Mouse (Mus musculus) forebrain, embryonic 10.5 days (tissue): ENCODE data around the gene Lztfl1. TPM values are rescaled to one million over a fixed set of nuclear protein-coding genes. Genes with fewer than 3 reads are reported as not detected.
"Not testable (repeated sequence)": the region's sequence is repeated elsewhere in the genome, so short reads cannot be mapped to it uniquely, and the experiment has no call there.

ENCODE experiments used
- DNase-seq: peaks from one replicate; pipeline ENCODE4 v3.0.0-alpha.2; 2017; ENCODE audit warnings: low spot score; ENCODE audit errors: extremely low spot score
- H3K27ac ChIP-seq: fragments of 300-500 bp; sonication (generic); 2 replicates; pipeline ENCODE4 v1.5.1; 2016; ENCODE audit warnings: mild to moderate bottlenecking
- H3K27me3 ChIP-seq: fragments of 300-500 bp; sonication (generic); 2 replicates; pipeline ENCODE4 v1.6.1; 2016; ENCODE audit warnings: mild to moderate bottlenecking; ENCODE audit not compliant: poor library complexity, severe bottlenecking
- H3K36me3 ChIP-seq: fragments of 300-500 bp; sonication (generic); replicated peaks from 2 replicates; pipeline ENCODE4 v1.6.1; 2016; ENCODE audit warnings: mild to moderate bottlenecking, moderate library complexity
- H3K4me1 ChIP-seq: fragments of 300-500 bp; sonication (generic); 2 replicates; pipeline ENCODE4 v1.6.1; 2016
- H3K4me3 ChIP-seq: fragments of 300-500 bp; sonication (generic); 2 replicates; pipeline ENCODE4 v1.5.1; 2016; ENCODE audit warnings: mild to moderate bottlenecking, moderate library complexity
- H3K9me3 ChIP-seq: fragments of 300-500 bp; sonication (generic); 2 replicates; pipeline ENCODE4 v1.6.1; 2016; ENCODE audit warnings: mild to moderate bottlenecking, moderate library complexity
- WGBS: fragments of 180-500 bp; shearing (Covaris S2); methylation state at CpG from one replicate; pipeline ENCODE4 v1.1.7; 2016; 5-methylcytosine and 5-hydroxymethylcytosine counted together
- polyA plus RNA-seq: library from polyadenylated mRNA; unstranded; fragments of >200 nt; fragmentation: Nextera tagmentation; extraction: Ambion mirVana; gene quantifications from 2 replicates; pipeline ENCODE4 v1.2.1, GENCODE M21; 2016

The Lztfl1 gene
- polyA plus RNA-seq: 41.3 and 42.1 TPM in 2 replicates

DNA sequence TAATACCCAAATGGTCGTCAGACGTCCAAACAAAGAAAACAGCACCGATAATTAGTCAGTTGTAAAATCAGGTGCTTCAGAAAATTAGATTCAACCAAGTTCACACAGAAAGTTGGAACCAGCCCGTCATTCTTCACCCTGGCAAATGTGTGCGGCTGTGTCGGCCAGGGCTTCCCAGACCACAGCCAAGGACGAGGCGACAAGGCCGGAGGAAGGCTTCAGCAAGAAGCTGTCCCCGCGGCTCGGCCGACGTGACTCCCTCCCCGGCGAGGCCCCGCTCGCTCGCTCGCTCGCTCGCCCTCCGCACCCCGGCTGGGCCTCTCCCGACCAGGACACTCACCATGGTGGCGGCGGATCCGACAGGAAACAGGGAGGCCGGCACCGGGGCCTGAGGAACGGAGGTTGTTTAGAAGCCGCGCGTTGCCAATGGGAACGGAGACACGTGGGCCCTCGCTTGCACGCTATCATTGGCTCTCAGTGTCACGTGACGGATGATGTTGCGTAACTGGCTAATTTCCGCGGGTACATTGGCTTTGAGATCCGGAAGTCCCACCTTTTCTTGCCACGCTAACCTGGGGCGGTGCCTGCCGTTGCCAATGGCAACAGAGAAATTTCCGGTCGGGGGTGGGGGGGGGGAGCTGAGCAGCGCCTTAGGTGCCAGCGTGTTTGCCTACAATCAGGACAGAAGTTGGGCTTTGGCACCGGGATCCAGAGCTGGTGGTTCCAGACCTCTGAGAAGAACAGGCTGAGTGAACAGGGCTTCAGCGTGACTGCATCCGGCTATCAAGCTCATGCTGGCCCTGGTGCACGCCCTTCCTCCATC lies at the start of gene Lztfl1:
Lztfl1 (minus strand) TSS at position 512 of the 823 bp plus-strand sequence.
- Histone ChIP-seq H3K9me3 (no peaks in the 10 kb centered on the region), H3K36me3 (no peaks in the 10 kb centered on the region), H3K27ac (peak within 1 kb of the TSS; percentile 88), H3K27me3 (no peaks in the 10 kb centered on the region), H3K4me3 (peak within 1 kb of the TSS; percentile 90), H3K4me1 (peaks cover 15% of the 10 kb centered on the region)
- peak; percentile 96 for DNase-seq
- under 1% methylated on average over 55 of the region's 55 CpGs for WGBS

DNA sequence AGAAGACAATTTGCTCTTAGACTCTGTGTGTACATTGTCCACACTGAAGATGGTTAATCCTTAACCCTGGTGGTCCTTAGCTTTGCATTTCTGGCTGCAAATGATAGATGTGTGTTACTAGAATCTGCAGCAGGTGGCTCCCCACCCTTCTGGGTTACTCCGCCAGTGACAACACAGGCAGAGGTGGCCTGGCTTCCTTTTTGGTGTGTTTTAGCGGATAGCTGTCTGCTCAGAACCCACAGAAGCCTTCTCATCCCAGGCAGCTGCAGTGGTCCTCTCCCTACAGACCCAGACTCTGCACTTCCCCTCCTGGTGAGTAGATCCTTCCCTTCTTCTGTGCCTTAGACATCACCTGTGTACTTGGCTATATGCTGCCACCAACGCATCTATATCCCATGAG lies 49.5 kb upstream of the Lztfl1 start:
- 92% methylated on average over 3 of the region's 3 CpGs for WGBS

DNA sequence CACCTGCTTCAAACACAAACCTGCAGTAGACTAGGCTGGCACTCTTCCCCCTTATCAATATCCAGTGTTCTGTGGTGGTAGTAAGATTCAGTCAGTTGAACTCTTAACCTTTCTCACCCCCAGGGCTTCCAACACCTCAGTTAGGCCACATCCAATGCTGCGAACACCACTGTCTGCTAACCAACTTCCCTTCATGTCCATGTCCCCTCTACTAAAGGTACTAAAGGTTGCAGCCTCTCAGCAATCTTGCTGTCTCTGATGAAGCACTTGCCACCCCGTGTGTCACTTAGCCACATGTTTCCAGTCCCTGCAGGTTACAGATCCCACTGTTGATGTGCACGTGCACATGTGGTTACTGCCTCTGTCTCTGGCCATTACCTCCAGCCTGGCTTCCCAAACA lies 46.3 kb upstream of the Lztfl1 start:
- H3K27ac ChIP-seq: no peak overlapping the region
- H3K36me3 ChIP-seq: no peaks in the 10 kb centered on the region
- WGBS: 79% methylated on average over 3 of the region's 3 CpGs
- no peaks in the 10 kb centered on the region for H3K27me3 ChIP-seq
- H3K9me3 ChIP-seq: no peaks in the 10 kb centered on the region
- no peaks in the 10 kb centered on the region for H3K4me1 ChIP-seq
- H3K4me3 ChIP-seq: no peak overlapping the region
- DNase-seq: no peak

More for the DNA sequence above, 49.5 kb upstream of the Lztfl1 start:
- Histone ChIP-seq H3K27ac (no peak overlapping the region), H3K27me3 (no peaks in the 10 kb centered on the region), H3K9me3 (no peaks in the 10 kb centered on the region), H3K4me3 (no peak overlapping the region), H3K4me1 (no peaks in the 10 kb centered on the region), H3K36me3 (no peaks in the 10 kb centered on the region)
- no peak for DNase-seq

DNA sequence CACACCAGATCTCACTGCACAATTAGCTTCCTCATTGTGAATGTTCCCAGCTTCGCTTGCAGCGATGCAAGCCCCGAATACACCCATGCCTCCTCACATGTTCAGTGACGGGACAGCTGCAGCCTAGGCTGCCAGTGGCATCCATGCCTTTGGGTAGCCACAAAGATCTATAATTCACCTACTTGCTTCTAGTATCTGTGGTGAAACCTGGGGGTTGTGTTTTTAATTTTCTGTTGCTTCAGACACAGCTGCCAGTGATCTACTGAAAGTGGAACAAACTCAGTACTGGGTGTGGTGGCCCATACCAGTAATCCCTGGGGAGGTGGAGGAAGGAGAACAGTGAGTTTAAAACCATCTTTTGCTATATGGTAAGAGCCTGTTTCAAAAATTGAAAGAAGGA lies 45.4 kb upstream of the Lztfl1 start:
- Histone ChIP-seq H3K27ac (no peak overlapping the region), H3K27me3 (no peaks in the 10 kb centered on the region), H3K9me3 (no peaks in the 10 kb centered on the region), H3K4me1 (no peaks in the 10 kb centered on the region), H3K4me3 (no peak overlapping the region), H3K36me3 (no peaks in the 10 kb centered on the region)
- WGBS: 91% methylated on average over 4 of the region's 4 CpGs
- no peak for DNase-seq

DNA sequence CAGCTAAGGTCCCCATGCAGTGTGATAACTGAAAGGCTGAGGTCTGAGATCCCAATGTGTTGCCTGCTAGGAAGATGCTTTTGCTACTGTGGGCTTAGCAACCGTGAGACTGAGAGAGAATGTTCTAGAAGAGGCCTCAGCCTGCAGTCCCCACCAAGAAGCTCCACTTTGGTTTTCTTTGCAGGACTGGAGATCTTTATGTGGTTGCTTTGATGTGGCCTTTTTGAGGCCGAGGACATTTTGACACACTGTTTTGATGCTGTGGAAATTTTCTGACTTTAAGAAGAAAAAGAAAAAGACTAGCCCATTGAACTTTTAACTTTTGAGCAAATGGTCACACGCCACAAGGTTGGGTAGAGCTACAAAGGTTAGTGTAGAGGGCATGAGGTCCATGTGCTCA lies 43.3 kb upstream of the Lztfl1 start:
- no peaks in the 10 kb centered on the region for H3K4me1 ChIP-seq
- no peaks in the 10 kb centered on the region for H3K36me3 ChIP-seq
- H3K27ac ChIP-seq: no peak overlapping the region
- no peak overlapping the region for H3K4me3 ChIP-seq
- WGBS: 91% methylated on average over 3 of the region's 3 CpGs
- no peaks in the 10 kb centered on the region for H3K27me3 ChIP-seq
- no peaks in the 10 kb centered on the region for H3K9me3 ChIP-seq
- no peak for DNase-seq

DNA sequence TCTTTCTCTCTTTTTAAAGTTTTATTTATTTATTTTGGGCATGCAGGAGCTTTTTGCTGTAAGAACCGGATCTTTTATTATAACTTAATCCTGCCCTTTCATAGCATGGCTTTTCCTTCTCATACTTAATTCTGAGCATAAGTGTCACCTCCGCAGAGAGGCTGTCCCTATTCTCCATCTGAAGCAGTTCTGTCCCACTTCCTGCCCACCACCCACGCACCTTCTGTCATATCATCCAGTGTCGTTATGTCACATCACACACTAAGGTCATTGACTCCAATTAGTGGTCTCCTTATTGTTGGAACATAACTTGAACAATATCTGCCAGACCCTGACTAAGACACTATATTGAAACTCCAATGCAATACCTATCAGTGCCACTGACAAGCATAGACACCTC lies 41.1 kb upstream of the Lztfl1 start:
- 85% methylated on average over 4 of the region's 4 CpGs for WGBS
- no peaks in the 10 kb centered on the region for H3K27me3 ChIP-seq
- no peak overlapping the region for H3K27ac ChIP-seq
- H3K9me3 ChIP-seq: no peaks in the 10 kb centered on the region
- DNase-seq: no peak
- no peaks in the 10 kb centered on the region for H3K4me1 ChIP-seq
- no peak overlapping the region for H3K4me3 ChIP-seq
- no peaks in the 10 kb centered on the region for H3K36me3 ChIP-seq

DNA sequence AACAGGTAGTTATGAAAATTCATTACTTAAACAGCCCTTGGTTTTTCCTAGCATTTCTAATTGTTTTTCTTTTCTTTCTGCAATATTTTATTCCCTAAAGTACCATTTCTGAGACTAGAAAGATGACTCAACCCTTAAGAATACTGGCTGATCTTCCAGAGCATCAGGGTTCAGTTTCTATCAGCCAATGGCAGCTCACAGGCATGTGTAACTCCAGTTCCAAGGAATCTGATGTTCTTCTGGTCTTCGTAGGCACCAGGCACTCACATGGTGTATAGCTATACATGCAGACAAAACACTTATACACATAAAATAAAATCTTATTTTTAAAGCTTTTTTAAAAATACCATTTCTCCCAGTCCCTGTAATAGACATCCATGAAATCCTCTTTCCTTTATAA lies 40.7 kb upstream of the Lztfl1 start:
- 86% methylated on average over 1 of the region's 1 CpGs for WGBS
- Histone ChIP-seq H3K4me3 (no peak overlapping the region), H3K9me3 (no peaks in the 10 kb centered on the region), H3K27me3 (no peaks in the 10 kb centered on the region), H3K4me1 (no peaks in the 10 kb centered on the region), H3K27ac (no peak overlapping the region), H3K36me3 (no peaks in the 10 kb centered on the region)
- no peak for DNase-seq

DNA sequence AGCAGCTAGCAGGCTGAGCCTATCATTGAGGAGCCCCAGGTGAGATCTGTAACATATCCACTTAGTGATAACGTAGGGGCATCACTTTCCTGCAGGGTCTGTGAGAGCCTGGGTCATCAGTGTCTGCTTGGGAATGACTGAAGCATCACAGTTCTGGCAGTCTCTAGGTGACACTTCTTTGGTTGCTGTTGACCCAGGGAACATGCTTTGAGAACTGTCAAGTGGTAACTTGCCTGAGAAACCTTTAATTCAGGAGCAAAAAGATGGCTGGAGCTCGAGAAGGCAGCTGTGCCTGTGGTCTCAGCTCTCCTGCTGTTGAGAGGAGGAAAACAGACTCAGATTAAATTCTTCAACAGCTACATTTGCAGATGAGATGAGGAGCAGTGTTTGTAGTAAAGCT lies 39.8 kb upstream of the Lztfl1 start:
- no peak overlapping the region for H3K4me3 ChIP-seq
- no peak overlapping the region for H3K27ac ChIP-seq

DNA sequence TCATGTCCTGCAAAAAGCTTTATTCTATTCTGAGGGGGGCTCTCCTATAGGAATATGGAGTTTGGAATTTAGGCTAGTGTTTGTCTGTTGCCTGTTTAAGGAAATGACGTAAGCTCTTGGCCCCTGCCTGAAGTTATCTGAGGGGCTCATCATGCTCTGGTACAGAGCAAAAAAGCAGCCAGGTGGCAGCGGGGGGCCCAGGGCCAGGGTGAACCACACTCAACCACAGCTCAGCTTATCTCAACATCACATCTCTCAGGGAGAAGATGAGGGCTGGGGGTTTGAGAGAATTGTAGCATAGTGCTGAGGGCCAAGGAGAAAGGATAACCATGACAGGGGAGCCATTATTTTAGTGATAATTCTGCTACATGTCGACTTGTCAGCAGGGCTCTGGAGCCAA lies 39.3 kb upstream of the Lztfl1 start:
- Histone ChIP-seq H3K4me3 (no peak overlapping the region), H3K9me3 (no peaks in the 10 kb centered on the region), H3K27me3 (no peaks in the 10 kb centered on the region), H3K27ac (no peak overlapping the region), H3K36me3 (no peaks in the 10 kb centered on the region), H3K4me1 (no peaks in the 10 kb centered on the region)
- DNase-seq: no peak
- 85% methylated on average over 3 of the region's 3 CpGs for WGBS

More for the DNA sequence above, 39.8 kb upstream of the Lztfl1 start:
- Histone ChIP-seq H3K36me3 (no peaks in the 10 kb centered on the region), H3K4me1 (no peaks in the 10 kb centered on the region), H3K27me3 (no peaks in the 10 kb centered on the region), H3K9me3 (no peaks in the 10 kb centered on the region)
- WGBS: 73% methylated on average over 2 of the region's 2 CpGs
- DNase-seq: no peak

DNA sequence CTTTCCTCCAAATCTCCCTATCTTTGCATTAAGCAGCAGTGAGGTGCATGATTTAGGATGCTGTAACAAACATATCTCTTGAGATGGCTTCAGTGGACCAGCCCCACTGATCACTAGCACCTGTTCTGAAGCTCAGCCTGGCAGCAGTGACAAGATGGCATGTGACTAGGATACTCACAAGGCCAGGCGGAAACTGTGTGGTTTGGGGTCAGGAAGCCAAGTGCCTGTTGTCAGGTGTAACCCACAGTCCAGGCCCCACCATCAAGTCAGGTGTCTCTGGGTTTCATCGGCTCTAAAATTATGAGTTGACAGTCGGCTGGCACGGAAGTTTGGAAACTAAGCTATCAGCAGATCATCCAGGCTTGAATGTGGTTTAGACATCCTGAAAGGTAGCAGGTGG lies 36.8 kb upstream of the Lztfl1 start:
- Histone ChIP-seq H3K27me3 (no peaks in the 10 kb centered on the region), H3K9me3 (no peaks in the 10 kb centered on the region), H3K27ac (no peak overlapping the region), H3K4me3 (no peak overlapping the region), H3K36me3 (no peaks in the 10 kb centered on the region), H3K4me1 (no peaks in the 10 kb centered on the region)
- no peak for DNase-seq
- WGBS: 90% methylated on average over 4 of the region's 4 CpGs

DNA sequence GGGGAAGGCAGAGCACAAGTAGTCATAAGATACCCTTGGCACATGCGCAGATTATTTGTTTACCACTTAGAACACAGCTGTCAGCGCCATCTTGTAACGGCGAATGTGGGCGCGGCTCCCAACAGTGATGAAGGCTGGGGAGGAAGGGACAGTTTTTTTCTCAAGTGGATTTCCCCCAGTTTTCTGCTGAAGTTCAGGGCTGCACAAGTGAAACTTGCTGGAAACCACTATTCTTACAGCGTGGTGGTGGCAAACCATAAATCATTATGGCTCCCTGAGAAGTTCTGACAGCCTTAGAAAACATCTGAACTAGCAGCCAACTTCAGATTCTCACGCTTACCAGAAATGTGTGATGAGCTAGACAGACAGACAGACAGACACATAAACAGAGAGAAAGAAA lies 32.2 kb upstream of the Lztfl1 start:
- H3K27me3 ChIP-seq, H3K27ac ChIP-seq, DNase-seq, H3K4me3 ChIP-seq, H3K36me3 ChIP-seq, H3K9me3 ChIP-seq, H3K4me1 ChIP-seq: not testable (repeated sequence)
- WGBS: 97% methylated on average over 8 of the region's 8 CpGs

DNA sequence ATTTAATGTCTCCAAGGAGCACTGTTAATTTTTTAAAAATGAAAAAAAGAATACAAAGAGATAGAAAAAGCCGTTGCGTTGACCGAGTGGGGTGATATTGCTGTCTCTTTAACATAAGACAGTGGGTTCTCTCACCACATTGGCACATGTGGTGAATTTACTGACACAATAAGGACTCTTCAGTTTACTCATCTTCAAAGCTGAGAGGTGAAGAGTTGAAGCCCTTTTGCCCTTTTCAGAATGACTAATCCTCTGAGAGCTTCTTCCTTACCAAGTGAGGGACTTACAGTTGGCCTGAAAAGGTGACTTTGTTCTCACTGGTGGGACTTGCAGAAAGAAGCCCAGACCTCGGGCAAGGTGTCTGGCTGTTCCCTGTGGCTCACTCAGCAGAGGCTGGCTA lies 23.3 kb upstream of the Lztfl1 start:
- 86% methylated on average over 4 of the region's 4 CpGs for WGBS
- Histone ChIP-seq H3K27ac (no peak overlapping the region), H3K4me1 (no peaks in the 10 kb centered on the region), H3K4me3 (no peak overlapping the region), H3K27me3 (no peaks in the 10 kb centered on the region), H3K9me3 (no peaks in the 10 kb centered on the region), H3K36me3 (no peaks in the 10 kb centered on the region)
- no peak for DNase-seq

DNA sequence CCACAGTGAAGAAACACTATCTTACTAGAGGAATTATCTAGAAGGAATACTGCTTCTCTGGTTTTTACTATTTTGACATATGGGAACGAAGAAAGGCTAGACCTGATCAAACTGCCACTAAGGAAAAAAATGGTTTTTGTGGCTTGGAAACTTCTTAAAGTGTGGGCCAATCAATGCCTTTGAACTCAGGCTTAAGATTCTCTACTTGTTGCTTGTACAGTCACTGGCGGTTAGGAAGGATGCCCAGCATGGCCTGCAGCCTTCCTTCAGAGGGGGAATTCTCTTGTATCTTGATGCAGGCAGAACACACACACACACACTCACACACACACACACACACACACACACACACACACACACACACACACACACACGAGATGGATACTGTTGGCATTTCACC lies 16.6 kb upstream of the Lztfl1 start:
- Histone ChIP-seq H3K9me3 (no peaks in the 10 kb centered on the region), H3K27ac (no peak overlapping the region), H3K4me1 (no peaks in the 10 kb centered on the region), H3K36me3 (no peaks in the 10 kb centered on the region), H3K4me3 (no peak overlapping the region), H3K27me3 (no peaks in the 10 kb centered on the region)
- no peak for DNase-seq
- WGBS: 86% methylated on average over 3 of the region's 3 CpGs

DNA sequence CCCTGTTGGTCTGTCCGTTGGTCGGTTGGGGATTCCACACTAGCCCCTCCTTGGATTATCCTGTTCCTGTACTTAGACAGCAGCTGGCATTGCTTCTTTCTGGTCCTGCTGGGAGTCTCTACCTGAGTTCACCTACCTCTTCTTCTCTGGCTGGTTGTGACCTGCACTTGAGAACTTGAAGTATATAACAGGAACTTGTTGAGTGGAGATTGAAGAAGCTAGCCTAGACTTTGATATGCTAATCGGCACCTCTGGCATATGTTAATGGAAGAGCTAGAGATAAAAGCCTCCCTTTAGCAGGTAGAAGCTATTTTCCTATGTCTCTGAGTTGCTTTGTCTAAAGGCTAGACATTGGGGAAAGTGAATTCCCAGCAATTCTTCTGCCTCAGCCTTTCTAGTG lies 13.8 kb upstream of the Lztfl1 start:
- no peak overlapping the region for H3K27ac ChIP-seq
- DNase-seq: no peak
- 82% methylated on average over 3 of the region's 3 CpGs for WGBS
- no peaks in the 10 kb centered on the region for H3K36me3 ChIP-seq
- H3K4me1 ChIP-seq: no peaks in the 10 kb centered on the region
- H3K27me3 ChIP-seq: no peaks in the 10 kb centered on the region
- no peak overlapping the region for H3K4me3 ChIP-seq
- H3K9me3 ChIP-seq: no peaks in the 10 kb centered on the region
